In genomic region chr17:25885636-25886035, GRCm38 (mm10) we compare ENCODE assay signal across 9 mouse cellular contexts. TPM values are rescaled to one million over a fixed set of nuclear protein-coding genes. Genes with fewer than 3 reads are reported as not detected.
A peak's percentile ranks its signal among the peaks of the same experiment; 100 is the strongest.
DNase-seq lines count a peak whose midpoint lies in the region; TF ChIP-seq lines count a peak whose summit lies in the region.
"Had no signal": no experiment of that assay in that cellular context is flagged by ENCODE, and none has a peak within 500 bp of the region (broad histone marks: within the 10 kb centered on the region; RNA-seq: fewer than 3 reads in every experiment).

No protein-coding gene starts in this region.

- H3K27ac ChIP-seq in left cerebral cortex, adult 2 months: no peak overlapping the region
- no peak overlapping the region for H3K27ac ChIP-seq in ES-Bruce4 (ENCODE audit: insufficient read depth, low read length)
- no peak overlapping the region for H3K27ac ChIP-seq in cortical plate, adult 2 months (ENCODE audit: insufficient read depth, low read length)
- H3K27ac ChIP-seq: hindbrain, embryonic 15.5 days; lung, embryonic 15.5 days had no signal

- no peaks in the 10 kb centered on the region for H3K27me3 ChIP-seq in ES-Bruce4 (ENCODE audit: control insufficient read depth, insufficient read depth, low read length, poor library complexity, severe bottlenecking)
- H3K27me3 ChIP-seq: hindbrain, embryonic 15.5 days; lung, embryonic 15.5 days had no signal

- peak; percentile 66 for TF ChIP-seq CTCF in left cerebral cortex, adult 2 months (IDR thresholded peaks at IDR 0.05)
- peak; percentile 46 for TF ChIP-seq CTCF in ES-Bruce4 (IDR thresholded peaks at IDR 0.05; ENCODE audit: low read depth, low read length)
- TF ChIP-seq CTCF in cortical plate, adult 2 months (IDR thresholded peaks at IDR 0.05; ENCODE audit: extremely low read depth, insufficient read depth, low read length): peak; percentile 43

- H3K36me3 ChIP-seq in ES-Bruce4 (ENCODE audit: control insufficient read depth, insufficient read depth, low read length, poor library complexity, severe bottlenecking): peaks cover 8% of the 10 kb centered on the region

- H3K9me3 ChIP-seq in ES-Bruce4 (replicated peaks; ENCODE audit: control insufficient read depth, insufficient read depth, low read length, poor library complexity, severe bottlenecking): no peaks in the 10 kb centered on the region
- H3K9me3 ChIP-seq: hindbrain, embryonic 15.5 days; lung, embryonic 15.5 days had no signal

- no peak overlapping the region for H3K9ac ChIP-seq in ES-Bruce4 (ENCODE audit: low read depth, poor library complexity, severe bottlenecking)
- H3K9ac ChIP-seq: hindbrain, embryonic 15.5 days; lung, embryonic 15.5 days had no signal

- intact Hi-C loops in left cerebral cortex, adult 2 months (cut with DNase I): no loop called here

- DNase-seq in left cerebral cortex, adult 2 months (ENCODE audit: extremely low spot score in 1 of 2, low spot score in 2 of 2): no peak
- no peak for DNase-seq in left cerebral cortex, adult 11 months (ENCODE audit: low spot score)
- peak; percentile 43 for DNase-seq in naive thymus-derived CD4-positive, alpha-beta T cell, adult 2 months (ENCODE audit: low read depth)
- DNase-seq in right cerebral cortex, postnatal 10 days (ENCODE audit: low spot score in 2 of 2): no peak
- no peak for DNase-seq in testis, postnatal 14 days (ENCODE audit: low spot score)

- TF ChIP-seq EP300 in ES-Bruce4 (IDR thresholded peaks at IDR 0.05; ENCODE audit: insufficient read depth, low read depth, low read length): no peak

- H3K4me1 ChIP-seq in ES-Bruce4 (ENCODE audit: control insufficient read depth, insufficient read depth, low read length): peaks cover 7% of the 10 kb centered on the region
- 0 out of 2 replicates have a peak, but pooled peaks cover 1% of the 10 kb centered on the region for H3K4me1 ChIP-seq in cortical plate, adult 2 months (ENCODE audit: control insufficient read depth, insufficient read depth, low read length)
- H3K4me1 ChIP-seq: lung, embryonic 15.5 days had no signal

- no peak overlapping the region for H3K4me3 ChIP-seq in left cerebral cortex, adult 2 months
- H3K4me3 ChIP-seq in ES-Bruce4 (ENCODE audit: low read depth, low read length): no peak overlapping the region
- H3K4me3 ChIP-seq in cortical plate, adult 2 months (ENCODE audit: insufficient read depth, low read length): no peak overlapping the region
- H3K4me3 ChIP-seq: hindbrain, embryonic 15.5 days; lung, embryonic 15.5 days had no signal

- TF ChIP-seq POLR2A in ES-Bruce4 (IDR thresholded peaks at IDR 0.05; ENCODE audit: insufficient read depth, low read length): no peak
- TF ChIP-seq POLR2A in cortical plate, adult 2 months (IDR thresholded peaks at IDR 0.05; ENCODE audit: extremely low read depth, insufficient read depth, low read length): no peak

RNA-seq across cellular contexts. Expression of gene Wfikkn1, which starts 5.0 kb away (rescaled TPM):
- total RNA-seq in left cerebral cortex, adult 2 months (2021): 1 to 10 TPM; 1.7 TPM
- polyA plus RNA-seq in ES-Bruce4 (2011; ENCODE audit: insufficient read depth, insufficient read length, low read depth, missing spikeins): 0.37 and 0.69 TPM in 2 replicates
- 0.26 and 0.61 TPM in 2 replicates for polyA plus RNA-seq in cortical plate, adult 2 months (2012; rRNA removed)

RNA-seq across cellular contexts. Expression of gene Mettl26, which starts 10.8 kb away (rescaled TPM):
- 10 to 100 TPM; 37.8 to 38.1 TPM for total RNA-seq in left cerebral cortex, adult 2 months (2021)
- 27.9 and 32.6 TPM in 2 replicates for polyA plus RNA-seq in ES-Bruce4 (2011; ENCODE audit: insufficient read depth, insufficient read length, low read depth, missing spikeins)
- 76.5 and 79.2 TPM in 2 replicates for polyA plus RNA-seq in cortical plate, adult 2 months (2012; rRNA removed)

RNA-seq across cellular contexts. Expression of gene Mcrip2, which starts 17.1 kb away (rescaled TPM):
- total RNA-seq in left cerebral cortex, adult 2 months (2021): 10 to 100 TPM; 17.8 to 25.7 TPM
- 6.1 and 8.3 TPM in 2 replicates for polyA plus RNA-seq in ES-Bruce4 (2011; ENCODE audit: insufficient read depth, insufficient read length, low read depth, missing spikeins)
- 29.2 and 29.9 TPM in 2 replicates for polyA plus RNA-seq in cortical plate, adult 2 months (2012; rRNA removed)

RNA-seq across cellular contexts. Expression of gene Wdr90, which starts 24.3 kb away (rescaled TPM):
- 10 to 100 TPM; 34.9 to 36.8 TPM for total RNA-seq in left cerebral cortex, adult 2 months (2021)
- 10.5 and 11.6 TPM in 2 replicates for polyA plus RNA-seq in ES-Bruce4 (2011; ENCODE audit: insufficient read depth, insufficient read length, low read depth, missing spikeins)
- polyA plus RNA-seq in cortical plate, adult 2 months (2012; rRNA removed): 38.2 and 48.5 TPM in 2 replicates

RNA-seq across cellular contexts. Expression of gene Rab40c, which starts 33.9 kb away (rescaled TPM):
- 10 to 100 TPM; 46.4 to 47.2 TPM for total RNA-seq in left cerebral cortex, adult 2 months (2021)
- 21.3 and 22.7 TPM in 2 replicates for polyA plus RNA-seq in ES-Bruce4 (2011; ENCODE audit: insufficient read depth, insufficient read length, low read depth, missing spikeins)
- polyA plus RNA-seq in cortical plate, adult 2 months (2012; rRNA removed): 68.9 and 71.1 TPM in 2 replicates
